Mouse (Mus musculus) embryonic facial prominence, embryonic 14.5 days (tissue): ENCODE data around the gene Rgcc. TPM values are rescaled to one million over a fixed set of nuclear protein-coding genes. Genes with fewer than 3 reads are reported as not detected.
A peak's percentile ranks its signal among the peaks of the same experiment; 100 is the strongest.

ENCODE experiments used
- ATAC-seq: fragments of 200-750 bp; cut with Nextera tagmentation; 2 replicates; pipeline ENCODE4 v1.8.0; 2017; ENCODE audit warnings: low read depth, moderate number of reproducible peaks, moderate TSS enrichment
- DNase-seq: peaks from one replicate; pipeline ENCODE4 v3.0.0-alpha.2; 2015; ENCODE audit warnings: low spot score
- H3K27ac ChIP-seq: fragments of 300-500 bp; sonication (generic); replicated peaks from 2 replicates; pipeline ENCODE4 v1.5.1; 2014; ENCODE audit warnings: low read depth, mild to moderate bottlenecking, low read length, moderate library complexity
- H3K27me3 ChIP-seq: fragments of 300-500 bp; sonication (generic); replicated peaks from 2 replicates; pipeline ENCODE4 v1.6.1; 2014; ENCODE audit warnings: low read length; ENCODE audit not compliant: control insufficient read depth, insufficient read depth
- H3K36me3 ChIP-seq: fragments of 300-500 bp; sonication (generic); 2 replicates; pipeline ENCODE4 v1.6.1; 2014; ENCODE audit warnings: low read length, mixed read lengths; ENCODE audit not compliant: control insufficient read depth, insufficient read depth
- H3K4me1 ChIP-seq: fragments of 300-500 bp; sonication (generic); 2 replicates; pipeline ENCODE4 v1.6.1; 2014; ENCODE audit warnings: antibody characterized with exemption, low read length; ENCODE audit not compliant: control insufficient read depth, insufficient read depth
- H3K4me2 ChIP-seq: fragments of 300-500 bp; sonication (generic); 2 replicates; pipeline ENCODE4 v1.6.1; 2014; ENCODE audit warnings: low read depth, mild to moderate bottlenecking, low read length, moderate library complexity, mixed read lengths
- H3K4me3 ChIP-seq: fragments of 300-500 bp; sonication (generic); 2 replicates; pipeline ENCODE4 v1.5.1; 2014; ENCODE audit warnings: low read depth, mild to moderate bottlenecking, low read length
- H3K9ac ChIP-seq: fragments of 300-500 bp; sonication (generic); 2 replicates; pipeline ENCODE4 v1.6.1; 2014; ENCODE audit warnings: low read depth, mild to moderate bottlenecking, low read length, moderate library complexity, mixed read lengths
- H3K9me3 ChIP-seq: fragments of 300-500 bp; sonication (generic); 2 replicates; pipeline ENCODE4 v1.6.1; 2016; ENCODE audit warnings: low read length; ENCODE audit not compliant: control insufficient read depth
- WGBS: fragments of 180-500 bp; shearing (Covaris S2); extraction: QIAGEN DNeasy Blood & Tissue Kit; methylation state at CpG from one replicate; pipeline ENCODE4 v1.1.7; 2014; 5-methylcytosine and 5-hydroxymethylcytosine counted together
- polyA plus RNA-seq: library from polyadenylated mRNA; unstranded; fragments of >200 nt; fragmentation: Nextera tagmentation; extraction: Ambion mirVana; gene quantifications from 2 replicates; pipeline ENCODE4 v1.2.1, GENCODE M21; 2014

Rgcc gene
- polyA plus RNA-seq, 1 experiment from 2014 or later = 89.5 TPM

GRCm38 (mm10) chr14:79298314-79298992 lies 3.0 kb downstream of the Rgcc start:
- DNase-seq (no peak), ATAC-seq (no peak)
- Histone ChIP-seq H3K36me3 (no peaks in the 10 kb centered on the region), H3K4me2 (peak overlapping the region; percentile 45), H3K27ac (no peak overlapping the region), H3K4me3 (peak overlapping the region; percentile 18), H3K4me1 (peaks cover 33% of the 10 kb centered on the region), H3K9me3 (no peaks in the 10 kb centered on the region), H3K27me3 (peaks cover 5% of the 10 kb centered on the region; the same call in 1 of the 2 replicates), H3K9ac (peak overlapping the region; percentile 37; the same call in 1 of the 2 replicates)
- WGBS = 44% methylated on average over 7 of the region's 7 CpGs

DNA sequence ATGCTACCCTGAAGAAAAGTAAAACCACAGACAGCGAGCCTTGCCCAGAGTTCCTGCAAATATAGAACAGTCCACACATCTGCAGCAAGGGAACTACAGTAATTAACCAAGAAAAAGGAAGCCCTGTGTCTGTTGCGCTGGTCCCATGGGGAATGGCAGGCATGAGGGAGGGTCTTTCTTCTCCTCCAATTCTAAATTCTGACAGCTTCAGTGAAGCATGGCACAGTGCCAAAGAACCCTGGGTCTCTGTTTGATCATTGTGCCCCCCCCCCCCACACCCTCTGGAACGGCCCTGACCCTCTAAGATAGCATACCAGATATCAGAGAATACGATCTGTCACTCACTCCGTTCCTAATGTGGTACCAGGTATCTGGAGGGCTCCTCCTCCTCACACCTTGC lies 4.6 kb downstream of the Rgcc start:
- ATAC-seq = no peak
- Histone ChIP-seq H3K4me1 (peaks cover 46% of the 10 kb centered on the region), H3K4me3 (no peak overlapping the region), H3K27me3 (no peaks in the 10 kb centered on the region), H3K9me3 (no peaks in the 10 kb centered on the region), H3K27ac (no peak overlapping the region), H3K4me2 (no peak overlapping the region), H3K9ac (no peak overlapping the region), H3K36me3 (no peaks in the 10 kb centered on the region)
- no peak for DNase-seq
- WGBS = 13% methylated on average over 5 of the region's 5 CpGs

DNA sequence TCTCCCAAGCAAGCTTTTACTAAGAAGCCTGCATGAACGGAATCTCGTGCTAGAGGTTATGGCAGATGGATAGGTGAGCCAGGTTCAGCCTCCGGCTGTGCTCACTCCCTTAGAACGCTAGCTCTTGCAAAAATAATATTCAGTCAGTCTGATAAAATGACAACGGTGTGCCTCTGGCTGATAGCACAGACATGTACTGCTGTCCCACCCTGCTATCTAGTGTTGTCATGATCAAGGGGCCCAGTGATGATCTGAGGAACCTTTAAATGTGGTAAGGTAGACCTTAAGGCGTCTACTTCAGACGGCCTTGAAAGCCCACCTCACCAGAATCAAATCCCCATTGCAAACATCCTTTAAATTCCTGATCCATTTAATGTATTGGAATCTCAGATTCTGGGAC lies 5.2 kb downstream of the Rgcc start:
- Histone ChIP-seq H3K27ac (no peak overlapping the region), H3K9me3 (no peaks in the 10 kb centered on the region), H3K4me2 (no peak overlapping the region), H3K27me3 (no peaks in the 10 kb centered on the region), H3K4me1 (peaks cover 46% of the 10 kb centered on the region), H3K4me3 (no peak overlapping the region), H3K9ac (no peak overlapping the region), H3K36me3 (no peaks in the 10 kb centered on the region)
- no peak for DNase-seq
- 64% methylated on average over 7 of the region's 7 CpGs for WGBS
- no peak for ATAC-seq

- H3K4me2 ChIP-seq = no peak overlapping the region
- peaks cover 51% of the 10 kb centered on the region for H3K4me1 ChIP-seq
- WGBS = 86% methylated on average over 9 of the region's 9 CpGs
Observed at GRCm38 (mm10) chr14:79295579-79295978, 5.9 kb downstream of the Rgcc start.

GRCm38 (mm10) chr14:79294950-79295349 lies 6.5 kb downstream of the Rgcc start:
- DNase-seq (no peak), ATAC-seq (no peak)
- Histone ChIP-seq H3K36me3 (no peaks in the 10 kb centered on the region), H3K9me3 (no peaks in the 10 kb centered on the region), H3K27ac (no peak overlapping the region), H3K4me3 (no peak overlapping the region), H3K27me3 (no peaks in the 10 kb centered on the region), H3K9ac (no peak overlapping the region), H3K4me1 (peaks cover 47% of the 10 kb centered on the region), H3K4me2 (no peak overlapping the region)
- 69% methylated on average over 5 of the region's 5 CpGs for WGBS

More at GRCm38 (mm10) chr14:79295579-79295978, 5.9 kb downstream of the Rgcc start:
- no peak overlapping the region for H3K27ac ChIP-seq
- no peaks in the 10 kb centered on the region for H3K36me3 ChIP-seq
- H3K4me3 ChIP-seq = no peak overlapping the region
- no peak overlapping the region for H3K9ac ChIP-seq
- H3K9me3 ChIP-seq = no peaks in the 10 kb centered on the region
- no peak for ATAC-seq
- no peaks in the 10 kb centered on the region for H3K27me3 ChIP-seq
- no peak for DNase-seq

DNA sequence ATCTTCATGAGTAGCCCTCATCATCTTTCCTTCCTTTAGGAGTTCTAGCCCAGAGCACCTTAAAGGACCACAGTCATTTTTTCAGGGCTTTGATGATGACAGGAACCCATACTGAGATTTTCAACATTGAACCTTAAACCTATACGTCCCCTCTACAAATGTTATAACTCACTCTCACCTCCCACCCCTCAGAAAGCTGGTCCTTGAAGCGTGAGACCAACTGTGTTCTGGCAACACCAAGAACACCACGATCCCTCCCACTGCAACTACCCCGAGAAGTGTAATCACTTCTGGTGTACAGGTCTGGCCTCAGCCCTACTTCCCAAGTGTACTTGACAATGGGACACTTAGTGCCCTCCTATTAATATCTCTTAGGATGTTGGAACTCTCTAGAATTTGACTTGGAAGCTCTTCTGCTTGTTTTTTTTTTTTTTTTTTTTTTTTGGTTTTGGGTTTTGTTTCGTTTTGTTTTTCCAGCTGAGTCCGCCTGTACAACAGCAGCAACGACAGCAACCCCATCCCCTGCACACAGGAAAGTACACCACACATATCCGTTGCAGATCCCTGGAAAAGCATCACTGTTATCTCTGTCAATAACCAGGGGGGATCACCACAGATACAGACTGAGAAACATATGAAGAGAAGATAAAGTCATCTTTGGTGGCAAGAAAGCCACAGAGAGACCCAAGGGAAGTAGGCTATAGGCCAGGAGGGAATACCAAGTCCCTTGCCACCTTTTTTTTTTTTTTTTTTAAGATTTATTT lies 7.2 kb downstream of the Rgcc start:
- H3K4me2 ChIP-seq = no peak overlapping the region

DNA sequence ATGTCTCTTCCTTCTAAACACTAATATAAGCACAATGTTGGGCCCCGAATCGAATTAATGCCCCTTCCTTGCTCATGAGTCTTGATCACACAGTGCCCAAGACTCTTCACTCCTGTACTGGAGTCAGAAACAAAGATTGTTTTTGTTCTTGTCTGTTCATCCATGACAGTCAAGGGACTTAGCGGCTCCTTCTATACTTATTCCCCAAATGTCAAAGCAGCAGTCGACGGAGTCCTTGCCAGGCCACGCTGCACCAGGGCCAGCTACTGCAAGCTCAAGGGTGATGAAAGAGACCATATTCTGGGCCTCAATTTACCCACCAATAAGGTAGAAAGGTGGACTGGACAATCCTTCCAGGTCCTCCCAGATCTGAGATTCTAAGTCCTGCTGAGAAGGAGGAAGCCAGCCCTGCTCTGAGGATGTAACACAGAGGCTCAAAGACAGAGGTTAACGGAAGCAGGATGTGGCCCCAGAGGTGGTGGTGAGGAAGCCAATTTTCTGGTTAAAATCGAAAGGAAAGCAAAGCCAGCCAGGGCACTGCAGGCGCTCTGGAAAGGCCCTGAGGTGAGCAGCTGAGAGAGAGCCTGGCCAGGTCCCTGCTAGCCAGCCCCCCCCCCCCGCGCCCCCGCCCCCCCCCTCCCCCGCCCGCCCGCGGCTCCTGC lies 8.2 kb downstream of the Rgcc start:
- Histone ChIP-seq H3K27ac (0 out of 2 replicates have a peak overlapping the region, but pooled peaks have one; percentile 30), H3K4me1 (peaks cover 34% of the 10 kb centered on the region), H3K4me3 (no peak overlapping the region), H3K9me3 (no peaks in the 10 kb centered on the region), H3K36me3 (0 out of 2 replicates have a peak, but pooled peaks cover 5% of the 10 kb centered on the region), H3K4me2 (peak overlapping the region; percentile 33; the same call in 1 of the 2 replicates), H3K9ac (no peak overlapping the region), H3K27me3 (no peaks in the 10 kb centered on the region)
- 34% methylated on average over 9 of the region's 16 CpGs for WGBS
- DNase-seq (no peak), ATAC-seq (no peak)

More for the DNA sequence above, 7.2 kb downstream of the Rgcc start:
- DNase-seq (no peak), ATAC-seq (no peak)
- Histone ChIP-seq H3K9ac (no peak overlapping the region), H3K27ac (no peak overlapping the region), H3K36me3 (no peaks in the 10 kb centered on the region), H3K9me3 (no peaks in the 10 kb centered on the region), H3K4me3 (no peak overlapping the region), H3K4me1 (peaks cover 44% of the 10 kb centered on the region), H3K27me3 (no peaks in the 10 kb centered on the region)
- 74% methylated on average over 8 of the region's 8 CpGs for WGBS

DNA sequence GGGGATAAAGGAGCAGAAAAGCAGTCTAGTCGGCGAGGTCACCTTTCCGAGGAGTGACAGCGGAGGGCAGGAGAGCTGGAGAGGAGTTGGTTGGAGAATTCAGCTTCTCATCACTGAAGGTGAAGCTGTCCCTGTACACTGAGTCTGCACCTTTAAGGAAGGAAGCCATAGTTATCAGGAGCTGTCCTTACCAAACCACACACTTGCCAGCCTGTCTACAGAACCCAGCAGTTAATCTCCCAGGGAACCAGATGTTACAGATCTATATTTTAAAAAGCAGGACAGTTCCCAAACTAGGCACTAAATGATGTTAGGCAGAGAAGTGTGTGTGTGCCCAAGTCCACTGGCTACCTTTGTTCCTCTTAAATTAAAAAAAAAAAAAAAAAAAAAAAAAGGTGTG lies 9.8 kb downstream of the Rgcc start:
- Histone ChIP-seq H3K4me1 (peaks cover 20% of the 10 kb centered on the region), H3K4me2 (no peak overlapping the region), H3K36me3 (0 out of 2 replicates have a peak, but pooled peaks cover 5% of the 10 kb centered on the region), H3K27ac (no peak overlapping the region), H3K4me3 (no peak overlapping the region), H3K9me3 (no peaks in the 10 kb centered on the region), H3K9ac (no peak overlapping the region), H3K27me3 (no peaks in the 10 kb centered on the region)
- WGBS = 87% methylated on average over 4 of the region's 4 CpGs
- DNase-seq (no peak), ATAC-seq (no peak)
